Mouse (Mus musculus) forebrain, embryonic 14.5 days (tissue): ENCODE results near the gene Etv6. TPM values are rescaled to one million over a fixed set of nuclear protein-coding genes. Genes with fewer than 3 reads are reported as not detected.

Experiments
- ATAC-seq: fragments of 200-750 bp; cut with Nextera tagmentation; 2 replicates; pipeline ENCODE4 v1.8.0; 2017; ENCODE audit warnings: mild to moderate bottlenecking, moderate library complexity
- DNase-seq: peaks from one replicate; pipeline ENCODE4 v3.0.0-alpha.2; 2015; ENCODE audit warnings: low spot score
- H3K27ac ChIP-seq: fragments of 300-500 bp; sonication (generic); 2 replicates; pipeline ENCODE4 v1.5.1; 2014; ENCODE audit warnings: low read depth, mild to moderate bottlenecking, control low read depth, low read length, moderate library complexity
- H3K27me3 ChIP-seq: fragments of 300-500 bp; sonication (generic); replicated peaks from 2 replicates; pipeline ENCODE4 v1.6.1; 2014; ENCODE audit warnings: low read length, control low read depth, mixed read lengths; ENCODE audit not compliant: control insufficient read depth, insufficient read depth
- H3K36me3 ChIP-seq: fragments of 300-500 bp; sonication (generic); 2 replicates; pipeline ENCODE4 v1.6.1; 2014; ENCODE audit warnings: low read length, control low read depth; ENCODE audit not compliant: control insufficient read depth, insufficient read depth
- H3K4me1 ChIP-seq: fragments of 300-500 bp; sonication (generic); 2 replicates; pipeline ENCODE4 v1.6.1; 2014; ENCODE audit warnings: antibody characterized with exemption, low read length, control low read depth; ENCODE audit not compliant: control insufficient read depth, insufficient read depth
- H3K4me2 ChIP-seq: fragments of 300-500 bp; sonication (generic); 2 replicates; pipeline ENCODE4 v1.6.1; 2014; ENCODE audit warnings: mild to moderate bottlenecking, control low read depth, low read length
- H3K4me3 ChIP-seq: fragments of 300-500 bp; sonication (generic); 2 replicates; pipeline ENCODE4 v1.5.1; 2014; ENCODE audit warnings: low read depth, low read length, control low read depth
- H3K9ac ChIP-seq: fragments of 300-500 bp; sonication (generic); 2 replicates; pipeline ENCODE4 v1.6.1; 2014; ENCODE audit warnings: mild to moderate bottlenecking, low read length, control low read depth, moderate library complexity
- H3K9me3 ChIP-seq: fragments of 300-500 bp; sonication (generic); replicated peaks from 2 replicates; pipeline ENCODE4 v1.6.1; 2016; ENCODE audit warnings: low read length, control low read depth, mixed read lengths; ENCODE audit not compliant: control insufficient read depth
- WGBS: fragments of 180-500 bp; shearing (Covaris S2); extraction: QIAGEN DNeasy Blood & Tissue Kit; methylation state at CpG from one replicate; pipeline ENCODE4 v1.1.7; 2014; 5-methylcytosine and 5-hydroxymethylcytosine counted together
- polyA plus RNA-seq: library from polyadenylated mRNA; unstranded; fragments of >200 nt; fragmentation: Nextera tagmentation; extraction: Ambion mirVana; gene quantifications from 2 replicates; pipeline ENCODE4 v1.2.1, GENCODE M21; 2014

The Etv6 gene
- polyA plus RNA-seq, 1 experiment from 2014 or later: 6.1 TPM

DNA sequence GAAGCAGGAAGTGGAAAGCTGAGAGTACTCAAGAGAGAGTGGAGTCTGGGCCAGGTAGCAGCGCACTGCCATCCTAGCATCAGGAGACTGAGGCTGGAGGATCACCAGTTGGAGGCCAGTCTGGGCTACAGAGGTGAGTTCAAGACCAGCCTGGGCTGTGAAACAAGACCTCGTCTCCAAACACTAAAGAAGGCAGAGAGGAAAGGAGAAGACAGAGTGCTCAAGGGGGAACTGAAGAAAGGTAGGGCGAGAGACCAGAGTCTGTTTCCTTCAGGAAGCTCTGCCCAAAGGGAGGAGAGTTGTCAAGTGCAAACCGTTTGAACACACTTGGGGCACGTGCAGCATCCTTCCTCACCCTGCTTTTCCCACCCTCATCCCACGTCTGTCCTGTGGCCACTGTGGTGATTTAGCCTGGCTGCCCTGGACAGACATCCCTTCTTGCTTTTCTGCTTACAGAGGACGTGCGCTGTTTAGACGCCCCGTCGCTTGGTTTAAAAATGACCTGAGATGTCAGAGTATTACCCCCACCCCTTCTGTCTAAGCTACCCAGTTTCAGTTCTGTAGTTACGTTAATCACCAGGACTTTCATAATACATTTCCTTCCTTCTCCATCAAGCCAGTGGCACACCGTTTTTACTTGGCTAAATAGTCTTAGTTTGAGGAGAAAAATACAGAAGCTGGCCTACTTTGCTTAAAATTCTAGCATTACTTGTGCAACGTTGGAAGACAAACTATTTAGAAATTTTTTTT is 79.9 kb downstream of the Etv6 start:
- Histone ChIP-seq H3K9me3 (no peaks in the 10 kb centered on the region), H3K9ac (no peak overlapping the region), H3K36me3 (no peaks in the 10 kb centered on the region), H3K4me3 (no peak overlapping the region), H3K27ac (no peak overlapping the region), H3K4me2 (no peak overlapping the region), H3K4me1 (no peaks in the 10 kb centered on the region), H3K27me3 (no peaks in the 10 kb centered on the region)
- WGBS: 87% methylated on average over 14 of the region's 14 CpGs
- DNase-seq (no peak), ATAC-seq (no peak)

DNA sequence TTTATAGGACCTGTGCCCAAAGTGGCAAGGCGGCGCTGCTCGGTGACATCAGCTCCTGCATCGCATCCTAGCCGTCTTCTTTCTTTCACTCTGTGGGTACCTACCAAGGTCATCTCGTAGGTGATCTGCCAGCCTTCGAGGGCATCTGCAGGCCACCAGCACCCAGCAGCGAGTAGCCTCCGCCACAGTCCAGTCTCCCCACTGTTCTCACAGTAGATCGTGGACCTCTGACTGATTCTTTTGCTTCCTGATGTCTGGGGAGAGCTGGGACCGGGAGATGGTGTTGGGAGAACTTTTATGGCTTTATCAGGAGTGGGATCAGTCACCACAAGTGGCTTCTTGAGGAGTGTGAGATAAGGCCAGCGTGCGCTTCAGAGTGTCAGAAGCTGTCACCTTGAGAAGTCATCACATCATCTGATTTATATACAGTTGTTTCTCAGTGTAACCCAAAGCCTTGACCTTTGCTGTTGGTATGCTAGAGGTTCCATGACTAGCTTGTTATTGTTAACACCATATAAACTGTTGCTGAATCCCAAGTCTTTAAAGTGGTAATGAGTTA is 82.0 kb downstream of the Etv6 start:
- no peak overlapping the region for H3K4me2 ChIP-seq
- no peaks in the 10 kb centered on the region for H3K4me1 ChIP-seq
- no peaks in the 10 kb centered on the region for H3K27me3 ChIP-seq
- H3K9me3 ChIP-seq: no peaks in the 10 kb centered on the region
- no peaks in the 10 kb centered on the region for H3K36me3 ChIP-seq
- 91% methylated on average over 13 of the region's 13 CpGs for WGBS
- H3K4me3 ChIP-seq: no peak overlapping the region
- DNase-seq: no peak
- no peak for ATAC-seq
- H3K9ac ChIP-seq: no peak overlapping the region
- no peak overlapping the region for H3K27ac ChIP-seq

- H3K27ac ChIP-seq: no peak overlapping the region
- no peaks in the 10 kb centered on the region for H3K4me1 ChIP-seq
- H3K9me3 ChIP-seq: no peaks in the 10 kb centered on the region
- no peak overlapping the region for H3K4me3 ChIP-seq
- ATAC-seq (no peak), DNase-seq (no peak)
- H3K9ac ChIP-seq: no peak overlapping the region
- H3K36me3 ChIP-seq: no peaks in the 10 kb centered on the region
- 85% methylated on average over 5 of the region's 5 CpGs for WGBS
- H3K4me2 ChIP-seq: no peak overlapping the region
- no peaks in the 10 kb centered on the region for H3K27me3 ChIP-seq
These were observed 83.0 kb downstream of the Etv6 start for GRCm38 (mm10) chr6:134118506-134118905.

- Histone ChIP-seq H3K9me3 (no peaks in the 10 kb centered on the region), H3K9ac (no peak overlapping the region), H3K36me3 (no peaks in the 10 kb centered on the region), H3K27me3 (no peaks in the 10 kb centered on the region), H3K4me1 (no peaks in the 10 kb centered on the region), H3K27ac (no peak overlapping the region), H3K4me2 (no peak overlapping the region), H3K4me3 (no peak overlapping the region)
- no peak for ATAC-seq
- DNase-seq: no peak
- 57% methylated on average over 4 of the region's 4 CpGs for WGBS
These were observed 83.6 kb downstream of the Etv6 start for GRCm38 (mm10) chr6:134119136-134119535.

DNA sequence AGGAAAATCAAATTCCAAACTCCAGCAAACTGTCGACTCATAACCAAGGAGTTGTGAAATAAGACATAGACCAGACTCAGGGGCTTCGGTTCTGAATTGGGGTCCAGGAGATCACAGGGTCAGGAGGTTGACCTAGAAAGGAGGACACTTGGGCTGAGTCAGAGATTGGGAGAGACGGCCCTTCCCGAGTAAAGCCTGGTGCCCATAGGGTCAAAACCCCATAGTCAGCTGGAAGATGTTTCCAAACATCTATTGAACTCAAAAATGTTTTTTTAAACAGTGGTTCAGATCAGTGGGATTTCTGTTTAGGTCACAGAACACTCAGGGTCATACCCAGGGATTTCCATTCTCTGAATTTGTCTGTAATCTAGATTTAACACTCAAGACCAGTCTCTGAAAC is 84.7 kb downstream of the Etv6 start:
- no peak overlapping the region for H3K4me2 ChIP-seq
- no peaks in the 10 kb centered on the region for H3K27me3 ChIP-seq
- H3K4me3 ChIP-seq: no peak overlapping the region
- no peaks in the 10 kb centered on the region for H3K9me3 ChIP-seq
- H3K4me1 ChIP-seq: no peaks in the 10 kb centered on the region
- ATAC-seq: no peak
- no peak overlapping the region for H3K9ac ChIP-seq
- DNase-seq: no peak
- 86% methylated on average over 4 of the region's 4 CpGs for WGBS
- no peaks in the 10 kb centered on the region for H3K36me3 ChIP-seq
- no peak overlapping the region for H3K27ac ChIP-seq

DNA sequence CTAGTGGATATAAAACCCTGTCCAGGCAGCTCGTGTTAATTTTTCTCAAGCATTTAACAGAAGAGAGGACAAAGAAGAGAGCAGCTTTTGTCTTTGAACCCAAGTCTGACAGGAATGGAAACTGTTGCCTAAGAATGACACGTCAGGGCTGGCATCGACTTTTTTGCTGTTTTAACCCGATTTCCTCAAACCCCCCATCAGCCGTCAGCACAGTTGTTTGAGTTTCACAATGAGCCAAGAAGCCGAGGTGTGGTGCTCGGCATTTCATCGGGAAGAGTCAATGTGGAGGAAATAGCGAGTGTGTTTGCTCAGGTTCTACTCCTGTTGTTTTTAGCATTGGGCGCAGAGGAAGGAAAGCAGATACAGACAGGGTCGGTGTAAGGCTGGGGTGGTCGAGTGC is 85.2 kb downstream of the Etv6 start:
- H3K36me3 ChIP-seq: no peaks in the 10 kb centered on the region
- no peak overlapping the region for H3K27ac ChIP-seq
- H3K27me3 ChIP-seq: no peaks in the 10 kb centered on the region
- no peak for ATAC-seq
- WGBS: 76% methylated on average over 12 of the region's 12 CpGs
- no peaks in the 10 kb centered on the region for H3K4me1 ChIP-seq
- no peak overlapping the region for H3K4me3 ChIP-seq
- H3K9ac ChIP-seq: no peak overlapping the region
- no peaks in the 10 kb centered on the region for H3K9me3 ChIP-seq
- H3K4me2 ChIP-seq: no peak overlapping the region
- DNase-seq: no peak

DNA sequence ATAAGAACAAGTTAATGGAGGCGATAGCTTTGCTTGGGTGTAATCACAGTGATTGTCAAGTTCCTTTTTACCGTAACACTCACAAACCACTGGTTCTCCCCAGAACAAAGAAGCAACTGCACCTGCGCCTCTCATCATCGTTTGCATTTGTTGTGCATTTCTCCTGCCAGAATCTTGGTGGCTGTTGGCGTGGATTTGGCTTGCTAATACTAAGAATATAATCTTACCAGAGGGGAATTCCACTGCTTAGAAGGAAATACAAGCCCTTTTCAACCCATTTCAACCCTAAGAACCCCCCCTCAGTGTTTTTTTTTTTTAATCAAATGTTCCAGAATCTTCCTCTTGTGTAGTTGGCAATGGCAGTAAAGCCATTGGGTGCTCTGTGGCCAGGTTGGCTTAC is 87.4 kb downstream of the Etv6 start:
- ATAC-seq: no peak
- no peak for DNase-seq

GRCm38 (mm10) chr6:134123474-134123873 is 88.0 kb downstream of the Etv6 start:
- no peaks in the 10 kb centered on the region for H3K27me3 ChIP-seq
- H3K27ac ChIP-seq: no peak overlapping the region
- peaks cover 7% of the 10 kb centered on the region; the same call in 1 of the 2 replicates for H3K4me1 ChIP-seq
- H3K4me2 ChIP-seq: no peak overlapping the region
- WGBS: 84% methylated on average over 7 of the region's 7 CpGs
- no peaks in the 10 kb centered on the region for H3K36me3 ChIP-seq
- DNase-seq: no peak
- no peak overlapping the region for H3K9ac ChIP-seq
- no peaks in the 10 kb centered on the region for H3K9me3 ChIP-seq
- ATAC-seq: no peak
- no peak overlapping the region for H3K4me3 ChIP-seq

More for the DNA sequence above, 87.4 kb downstream of the Etv6 start:
- no peak overlapping the region for H3K4me3 ChIP-seq
- H3K4me1 ChIP-seq: peaks cover 4% of the 10 kb centered on the region; the same call in 1 of the 2 replicates
- H3K4me2 ChIP-seq: no peak overlapping the region
- H3K36me3 ChIP-seq: no peaks in the 10 kb centered on the region
- H3K9ac ChIP-seq: no peak overlapping the region
- WGBS: 51% methylated on average over 5 of the region's 5 CpGs
- H3K27me3 ChIP-seq: no peaks in the 10 kb centered on the region
- H3K9me3 ChIP-seq: no peaks in the 10 kb centered on the region
- H3K27ac ChIP-seq: no peak overlapping the region

- Histone ChIP-seq H3K9ac (no peak overlapping the region), H3K27me3 (no peaks in the 10 kb centered on the region), H3K9me3 (no peaks in the 10 kb centered on the region), H3K4me3 (no peak overlapping the region), H3K36me3 (no peaks in the 10 kb centered on the region), H3K27ac (no peak overlapping the region), H3K4me1 (peaks cover 7% of the 10 kb centered on the region; the same call in 1 of the 2 replicates), H3K4me2 (no peak overlapping the region)
- no peak for DNase-seq
- ATAC-seq: no peak
- WGBS: 89% methylated on average over 10 of the region's 10 CpGs
These were observed 88.8 kb downstream of the Etv6 start for GRCm38 (mm10) chr6:134124256-134124655.
